Mouse (Mus musculus): ENCODE data around the gene Hist3h2ba. TPM values are rescaled to one million over a fixed set of nuclear protein-coding genes. Genes with fewer than 3 reads are reported as not detected.

Hist3h2ba gene
- total and polyA plus RNA-seq, 3 experiments, result not detected

DNA sequence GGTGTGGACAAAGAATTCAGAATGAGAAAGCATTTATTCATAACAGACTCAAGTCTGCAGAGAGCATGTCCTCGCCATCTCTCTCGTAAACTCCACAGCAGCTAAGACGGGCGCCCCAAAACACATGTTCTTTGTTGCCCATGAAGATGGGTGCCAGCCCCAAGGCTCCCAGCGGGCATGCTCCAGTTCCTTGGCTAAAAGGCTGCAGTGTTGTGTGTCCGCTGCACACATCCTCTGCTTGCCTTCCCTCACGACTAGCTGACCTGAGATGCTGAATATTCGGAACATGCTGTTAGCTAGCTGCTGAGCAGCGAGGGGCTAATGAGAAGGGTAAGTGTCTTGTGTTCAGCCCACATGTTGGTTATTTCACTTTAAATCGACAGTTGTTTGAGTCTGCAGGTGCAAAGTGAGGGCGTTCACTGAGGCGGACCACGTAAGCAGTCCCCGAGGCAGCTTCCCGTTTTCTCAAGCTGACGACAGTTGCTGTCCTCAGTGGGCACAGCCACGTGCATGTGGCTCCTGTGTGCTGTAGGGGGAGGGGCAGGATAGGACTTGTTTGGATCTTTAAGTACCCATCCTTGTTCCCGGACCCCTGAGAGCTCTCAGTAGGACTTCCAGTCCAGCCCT lies 33.9 kb downstream of the Hist3h2ba start:
- TF ChIP-seq JUND (conservative IDR thresholded peaks at IDR 0.05; ENCODE audit: low read depth, low read length), result no peak
- TF ChIP-seq ZKSCAN1 (IDR thresholded peaks at IDR 0.05; ENCODE audit: borderline replicate concordance, low read depth, low read length), result no peak
- peak; percentile 89 for TF ChIP-seq MXI1 (IDR thresholded peaks at IDR 0.05; ENCODE audit: low read depth, low read length)
- no peak for TF ChIP-seq POLR2AphosphoS2 (IDR thresholded peaks at IDR 0.05; ENCODE audit: low read depth, low read length)
- no peak for TF ChIP-seq ZNF384 (IDR thresholded peaks at IDR 0.05; ENCODE audit: low read depth, low read length)
- TF ChIP-seq UBTF (IDR thresholded peaks at IDR 0.05; ENCODE audit: low read depth, low read length), result no peak
- peak; percentile 95 for TF ChIP-seq MYC (IDR thresholded peaks at IDR 0.05; ENCODE audit: low read depth, low read length)
- TF ChIP-seq NELFE (IDR thresholded peaks at IDR 0.05; ENCODE audit: low read depth, low read length), result no peak
- no peak for TF ChIP-seq PAX5 (IDR thresholded peaks at IDR 0.05; ENCODE audit: low read length)
- peak; percentile 96 for TF ChIP-seq BHLHE40 (IDR thresholded peaks at IDR 0.05; ENCODE audit: low read depth, low read length)
- no peak for TF ChIP-seq GABPA (IDR thresholded peaks at IDR 0.05; ENCODE audit: insufficient replicate concordance, low read depth, low read length)
- no peak for TF ChIP-seq USF1 (IDR thresholded peaks at IDR 0.05; ENCODE audit: low read depth, low read length)
- no peak for TF ChIP-seq TBP (conservative IDR thresholded peaks at IDR 0.05; ENCODE audit: low read depth, low read length)
- peak; percentile 64 for TF ChIP-seq EP300 (IDR thresholded peaks at IDR 0.05; ENCODE audit: low read length)
- TF ChIP-seq RAD21 (IDR thresholded peaks at IDR 0.05; ENCODE audit: low read depth, low read length), result no peak
- TF ChIP-seq ELF1 (IDR thresholded peaks at IDR 0.05; ENCODE audit: low read depth, low read length), result peak; percentile 45; the same call in 1 of the 2 replicates
- no peak for TF ChIP-seq JUN (IDR thresholded peaks at IDR 0.05; ENCODE audit: insufficient read depth, low read depth, low read length)
- no peak for TF ChIP-seq E2F4 (IDR thresholded peaks at IDR 0.05; ENCODE audit: insufficient replicate concordance, low read depth, low read length)
- TF ChIP-seq CTCF (conservative IDR thresholded peaks at IDR 0.05 in 1 of 2, IDR thresholded peaks at IDR 0.05 in 1 of 2; ENCODE audit: low read depth in 2 of 2, low read length in 2 of 2), result no peak
- TF ChIP-seq MAFK (IDR thresholded peaks at IDR 0.05; ENCODE audit: insufficient replicate concordance, low read length), result peak; percentile 18; the same call in 1 of the 2 replicates
- TF ChIP-seq MEF2A (IDR thresholded peaks at IDR 0.05; ENCODE audit: borderline replicate concordance, low read depth, low read length), result 0 out of 2 replicates have a peak, but pooled peaks have one; percentile 17
- peak; percentile 93 for TF ChIP-seq MAX (IDR thresholded peaks at IDR 0.05; ENCODE audit: low read length)
- no peak for TF ChIP-seq CHD1 (IDR thresholded peaks at IDR 0.05; ENCODE audit: low read depth, low read length)
- no peak for TF ChIP-seq ZC3H11A (IDR thresholded peaks at IDR 0.05; ENCODE audit: low read depth, low read length)
- TF ChIP-seq CHD2 (IDR thresholded peaks at IDR 0.05; ENCODE audit: low read length), result peak; percentile 68
- TF ChIP-seq TCF12 (IDR thresholded peaks at IDR 0.05; ENCODE audit: low read depth, low read length), result peak; percentile 77
- no peak for TF ChIP-seq RCOR1 (conservative IDR thresholded peaks at IDR 0.05; ENCODE audit: low read depth, low read length)
- peak; percentile 87 for TF ChIP-seq ETS1 (conservative IDR thresholded peaks at IDR 0.05; ENCODE audit: low read depth, low read length)
- no peak; the same call in 1 of the 2 replicates for TF ChIP-seq MAZ (IDR thresholded peaks at IDR 0.05; ENCODE audit: low read depth, low read length)
- TF ChIP-seq IRF4 (IDR thresholded peaks at IDR 0.05; ENCODE audit: low read depth, low read length), result no peak
- 0 out of 2 replicates have a peak, but pooled peaks have one; percentile 22 for TF ChIP-seq NRF1 (IDR thresholded peaks at IDR 0.05; ENCODE audit: low read depth, low read length)
- 0 out of 2 replicates have a peak, but pooled peaks have one; percentile 31 for TF ChIP-seq ZMIZ1 (IDR thresholded peaks at IDR 0.05; ENCODE audit: low read depth, low read length)
- no peak; the same call in 1 of the 2 replicates for TF ChIP-seq SMC3 (IDR thresholded peaks at IDR 0.05; ENCODE audit: low read depth, low read length)
- TF ChIP-seq SIN3A (IDR thresholded peaks at IDR 0.05; ENCODE audit: low read length), result peak; percentile 93
- no peak for TF ChIP-seq USF2 (conservative IDR thresholded peaks at IDR 0.05; ENCODE audit: low read depth, low read length)
- TF ChIP-seq POLR2A (IDR thresholded peaks at IDR 0.05; ENCODE audit: low read depth, low read length), result no peak
- TF ChIP-seq KAT2A (IDR thresholded peaks at IDR 0.05; ENCODE audit: insufficient replicate concordance, low read length), result no peak
- TF ChIP-seq HCFC1 (IDR thresholded peaks at IDR 0.05; ENCODE audit: low read depth, low read length), result no peak; the same call in 1 of the 2 replicates
- H3K4me3 ChIP-seq (replicated peaks in 1 of 3; ENCODE audit: low read depth in 2 of 3, low read length in 2 of 3, poor library complexity in 1 of 3), result peak overlapping the region in 2 of 3 experiments; percentile 2 to 7
- H3K9ac ChIP-seq (ENCODE audit: insufficient read depth, low read depth), result no peak overlapping the region
- H3K79me2 ChIP-seq (replicated peaks; ENCODE audit: control insufficient read depth, extremely low read depth, insufficient read depth, poor library complexity, severe bottlenecking), result peaks cover 37% of the 10 kb centered on the region
- no peaks in the 10 kb centered on the region for H3K9me3 ChIP-seq (replicated peaks; ENCODE audit: low read length)
- dilution Hi-C loops (cut with MboI; ENCODE audit: extremely low pct_ligation_motif_present, extremely low pct_unique_long_range_greater_than_20kb, low sequenced_read_pairs), result no loop called here
- in situ Hi-C loops (cut with MboI; ENCODE audit: low pct_ligation_motif_present, low pct_unique_long_range_greater_than_20kb, low sequenced_read_pairs), result no loop called here
- peak overlapping the region; percentile 5; the same call in 1 of the 2 replicates for H3K4me2 ChIP-seq (ENCODE audit: insufficient read depth, low read depth, poor library complexity, severe bottlenecking)
- peak; percentile 92 for DNase-seq (ENCODE audit: extremely low read depth)
- H3K36me3 ChIP-seq (replicated peaks in 1 of 2; ENCODE audit: control insufficient read depth in 1 of 2, insufficient read depth in 1 of 2, low read length in 1 of 2), result peaks cover 47 to 74% of the 10 kb centered on the region in 2 experiments
- peak overlapping the region; percentile 65 for H3K27ac ChIP-seq (ENCODE audit: insufficient read depth, low read depth)
- peaks cover 23 to 61% of the 10 kb centered on the region in 2 experiments for H3K4me1 ChIP-seq (ENCODE audit: control insufficient read depth in 1 of 2, insufficient read depth in 2 of 2)
- H3K27me3 ChIP-seq (replicated peaks), result no peaks in the 10 kb centered on the region

Measured in CH12.LX (cell line).